Mouse (Mus musculus): ENCODE measurements at regions not wholly inside any gene's neighbourhood (a gene's known extent, or its start where the extent isn't known, plus 50 kb on each side); places are given as distances from the start of the nearest gene placed in this dataset.
"Not testable (repeated sequence)": the region's sequence is repeated elsewhere in the genome, so short reads cannot be mapped to it uniquely, and the experiment has no call there.

- DNase-seq (ENCODE audit: extremely low spot score, low spot score), result peak; percentile 49
These were observed 221.0 kb downstream of the Grxcr1 start for GRCm38 (mm10) chr5:68252671-68253070.

GRCm38 (mm10) chr5:68253476-68253875 is 221.8 kb downstream of the Grxcr1 start:
- no peak for DNase-seq (ENCODE audit: extremely low spot score, low spot score)

GRCm38 (mm10) chr5:68254111-68254510 is 222.5 kb downstream of the Grxcr1 start:
- no peak for DNase-seq (ENCODE audit: extremely low spot score, low spot score)

- DNase-seq (ENCODE audit: extremely low spot score, low spot score), result no peak
These were observed 232.6 kb downstream of the Grxcr1 start for GRCm38 (mm10) chr5:68264206-68264605.

- no peak for DNase-seq (ENCODE audit: extremely low spot score, low spot score)
These were observed 242.6 kb downstream of the Grxcr1 start for GRCm38 (mm10) chr5:68274271-68274670.

- no peak for DNase-seq (ENCODE audit: extremely low spot score, low spot score)
These were observed 244.1 kb downstream of the Grxcr1 start for GRCm38 (mm10) chr5:68275558-68276263.

GRCm38 (mm10) chr5:68295774-68296173 is 264.1 kb downstream of the Grxcr1 start:
- not testable (repeated sequence) for DNase-seq (ENCODE audit: extremely low spot score, low spot score)

- no peak for DNase-seq (ENCODE audit: extremely low spot score, low spot score)
These were observed 281.6 kb downstream of the Grxcr1 start for GRCm38 (mm10) chr5:68313187-68313586.

GRCm38 (mm10) chr5:68318979-68319378 is 287.3 kb downstream of the Grxcr1 start:
- no peak for DNase-seq (ENCODE audit: extremely low spot score, low spot score)

- no peak for DNase-seq (ENCODE audit: extremely low spot score, low spot score)
These were observed 295.5 kb downstream of the Grxcr1 start for GRCm38 (mm10) chr5:68326998-68327593.

- no peak for DNase-seq (ENCODE audit: extremely low spot score, low spot score)
These were observed 297.7 kb downstream of the Grxcr1 start for GRCm38 (mm10) chr5:68329311-68329710.

- DNase-seq (ENCODE audit: extremely low spot score, low spot score), result no peak
These were observed 298.2 kb downstream of the Grxcr1 start for GRCm38 (mm10) chr5:68329828-68330227.

- no peak for DNase-seq (ENCODE audit: extremely low spot score, low spot score)
These were observed 319.3 kb downstream of the Grxcr1 start for GRCm38 (mm10) chr5:68350921-68351320.

GRCm38 (mm10) chr5:68351793-68352192 is 320.2 kb downstream of the Grxcr1 start:
- DNase-seq (ENCODE audit: extremely low spot score, low spot score), result no peak

GRCm38 (mm10) chr5:68353211-68353610 is 321.6 kb downstream of the Grxcr1 start:
- no peak for DNase-seq (ENCODE audit: extremely low spot score, low spot score)

- DNase-seq (ENCODE audit: extremely low spot score, low spot score), result not testable (repeated sequence)
These were observed 322.2 kb downstream of the Grxcr1 start for GRCm38 (mm10) chr5:68353816-68354215.

GRCm38 (mm10) chr5:68361581-68362211 is 330.1 kb downstream of the Grxcr1 start:
- DNase-seq (ENCODE audit: extremely low spot score, low spot score), result no peak

- no peak for DNase-seq (ENCODE audit: extremely low spot score, low spot score)
These were observed 341.4 kb downstream of the Grxcr1 start for GRCm38 (mm10) chr5:68373082-68373481.
